Mouse (Mus musculus) CH12.LX (cell line): ENCODE results near the gene Galr2. TPM values are rescaled to one million over a fixed set of nuclear protein-coding genes. Genes with fewer than 3 reads are reported as not detected.

ENCODE experiments used
- DNase-seq: peaks from one replicate; pipeline ENCODE4 v3.0.0-alpha.2; 2013; ENCODE audit errors: extremely low read depth
- H3K27ac ChIP-seq: 2 replicates; pipeline ENCODE4 v1.5.1; 2012; ENCODE audit warnings: low read depth, mild to moderate bottlenecking, control low read depth, moderate library complexity; ENCODE audit not compliant: insufficient read depth
- H3K27me3 ChIP-seq: replicated peaks from 2 replicates; pipeline ENCODE3; 2012; ENCODE audit warnings: inconsistent platforms
- H3K36me3 ChIP-seq, 2 experiments: replicated peaks in 1 of 2; 2 replicates each; pipeline versions ENCODE3 to v1.6.1; 2012; ENCODE audit warnings: inconsistent platforms in 1 of 2, low read length in 1 of 2, mild to moderate bottlenecking in 1 of 2, mixed read lengths in 1 of 2, moderate library complexity in 1 of 2; ENCODE audit not compliant: control insufficient read depth in 1 of 2, insufficient read depth in 1 of 2
- H3K4me1 ChIP-seq, 2 experiments: 2 replicates each; pipeline ENCODE4 v1.6.1; 2012; ENCODE audit warnings: inconsistent platforms in 1 of 2, moderate library complexity in 1 of 2; ENCODE audit not compliant: insufficient read depth in 2 of 2, control insufficient read depth in 1 of 2
- H3K4me2 ChIP-seq: 2 replicates; pipeline ENCODE4 v1.6.1; 2012; ENCODE audit warnings: low read depth, mild to moderate bottlenecking, control low read depth; ENCODE audit not compliant: poor library complexity, insufficient read depth, severe bottlenecking
- H3K4me3 ChIP-seq, 3 experiments: fragments of 150-350 bp in 1 of 3; sonication (generic) in 1 of 3; replicated peaks in 1 of 3; 2 replicates each; pipeline versions ENCODE3 to v1.5.1; 2011 to 2012; ENCODE audit warnings: low read depth in 2 of 3, low read length in 2 of 3, mild to moderate bottlenecking in 2 of 3, moderate library complexity in 2 of 3, control low read depth in 1 of 3, improper control_type of control experiment in 1 of 3, inconsistent platforms in 1 of 3, mixed read lengths in 1 of 3; ENCODE audit not compliant: poor library complexity in 1 of 3
- H3K79me2 ChIP-seq: replicated peaks from 2 replicates; pipeline ENCODE4 v1.6.1; 2012; ENCODE audit warnings: mild to moderate bottlenecking, moderate library complexity; ENCODE audit not compliant: control insufficient read depth, poor library complexity, insufficient read depth, severe bottlenecking; ENCODE audit errors: extremely low read depth
- H3K9ac ChIP-seq: 2 replicates; pipeline ENCODE4 v1.6.1; 2012; ENCODE audit warnings: low read depth, mild to moderate bottlenecking, control low read depth, moderate library complexity; ENCODE audit not compliant: insufficient read depth
- H3K9me3 ChIP-seq: replicated peaks from 2 replicates; pipeline ENCODE3; 2012; ENCODE audit warnings: low read length, inconsistent platforms, mixed read lengths
- BHLHE40 ChIP-seq: IDR thresholded peaks from 2 replicates; pipeline ENCODE4 v1.6.1; 2011; ENCODE audit warnings: mild to moderate bottlenecking, low read depth, low read length, improper control_type of control experiment
- CHD2 ChIP-seq: IDR thresholded peaks from 2 replicates; pipeline ENCODE4 v1.6.1; 2011; ENCODE audit warnings: low read length, improper control_type of control experiment
- E2F4 ChIP-seq: IDR thresholded peaks from 2 replicates; pipeline ENCODE4 v1.6.1; 2011; ENCODE audit warnings: low read depth, low read length, improper control_type of control experiment; ENCODE audit not compliant: insufficient replicate concordance
- ELF1 ChIP-seq: IDR thresholded peaks from 2 replicates; pipeline ENCODE4 v1.6.1; 2014; ENCODE audit warnings: low read depth, mild to moderate bottlenecking, inconsistent platforms, low read length, improper control_type of control experiment
- ETS1 ChIP-seq: conservative IDR thresholded peaks from 2 replicates; pipeline ENCODE4 v1.6.1; 2012; ENCODE audit warnings: low read depth, mild to moderate bottlenecking, inconsistent platforms, low read length, improper control_type of control experiment, moderate library complexity
- HCFC1 ChIP-seq: IDR thresholded peaks from 2 replicates; pipeline ENCODE4 v1.6.1; 2012; ENCODE audit warnings: low read depth, mild to moderate bottlenecking, inconsistent platforms, low read length, improper control_type of control experiment
- JUN ChIP-seq: IDR thresholded peaks from 2 replicates; pipeline ENCODE4 v1.6.1; 2011; ENCODE audit warnings: low read depth, mild to moderate bottlenecking, low read length, improper control_type of control experiment, moderate library complexity; ENCODE audit not compliant: insufficient read depth
- KAT2A ChIP-seq: IDR thresholded peaks from 2 replicates; pipeline ENCODE4 v1.6.1; 2012; ENCODE audit warnings: low read length, improper control_type of control experiment, inconsistent platforms; ENCODE audit not compliant: insufficient replicate concordance
- MAFK ChIP-seq: IDR thresholded peaks from 2 replicates; pipeline ENCODE4 v1.6.1; 2011; ENCODE audit warnings: low read length, improper control_type of control experiment; ENCODE audit not compliant: insufficient replicate concordance
- MEF2A ChIP-seq: IDR thresholded peaks from 2 replicates; pipeline ENCODE4 v1.6.1; 2014; ENCODE audit warnings: low read depth, mild to moderate bottlenecking, inconsistent platforms, low read length, improper control_type of control experiment, borderline replicate concordance
- MXI1 ChIP-seq: IDR thresholded peaks from 2 replicates; pipeline ENCODE4 v1.6.1; 2011; ENCODE audit warnings: mild to moderate bottlenecking, low read depth, low read length, improper control_type of control experiment
- MYC ChIP-seq: IDR thresholded peaks from 2 replicates; pipeline ENCODE4 v1.6.1; 2011; ENCODE audit warnings: low read depth, mild to moderate bottlenecking, improper control_type of control experiment, low read length
- POLR2A ChIP-seq: IDR thresholded peaks from 2 replicates; pipeline ENCODE4 v1.6.1; 2011; ENCODE audit warnings: low read depth, mild to moderate bottlenecking, improper control_type of control experiment, low read length
- POLR2AphosphoS2 ChIP-seq: IDR thresholded peaks from 2 replicates; pipeline ENCODE4 v1.6.1; 2011; ENCODE audit warnings: low read depth, low read length, improper control_type of control experiment
- RAD21 ChIP-seq: IDR thresholded peaks from 2 replicates; pipeline ENCODE4 v1.6.1; 2011; ENCODE audit warnings: low read depth, mild to moderate bottlenecking, low read length, improper control_type of control experiment, moderate library complexity
- SIN3A ChIP-seq: IDR thresholded peaks from 2 replicates; pipeline ENCODE4 v1.6.1; 2012; ENCODE audit warnings: low read length, improper control_type of control experiment, inconsistent platforms
- TBP ChIP-seq: conservative IDR thresholded peaks from 2 replicates; pipeline ENCODE4 v1.6.1; 2011; ENCODE audit warnings: low read depth, low read length, improper control_type of control experiment
- TCF12 ChIP-seq: IDR thresholded peaks from 2 replicates; pipeline ENCODE4 v1.6.1; 2014; ENCODE audit warnings: low read depth, mild to moderate bottlenecking, inconsistent platforms, low read length, improper control_type of control experiment
- UBTF ChIP-seq: IDR thresholded peaks from 2 replicates; pipeline ENCODE4 v1.6.1; 2012; ENCODE audit warnings: low read depth, mild to moderate bottlenecking, inconsistent platforms, low read length, improper control_type of control experiment, moderate library complexity
- USF1 ChIP-seq: IDR thresholded peaks from 2 replicates; pipeline ENCODE4 v1.6.1; 2014; ENCODE audit warnings: low read depth, mild to moderate bottlenecking, inconsistent platforms, low read length, improper control_type of control experiment
- USF2 ChIP-seq: conservative IDR thresholded peaks from 2 replicates; pipeline ENCODE4 v1.6.1; 2011; ENCODE audit warnings: low read depth, low read length, improper control_type of control experiment
- ZKSCAN1 ChIP-seq: IDR thresholded peaks from 2 replicates; pipeline ENCODE4 v1.6.1; 2012; ENCODE audit warnings: low read depth, inconsistent platforms, low read length, improper control_type of control experiment, borderline replicate concordance
- dilution Hi-C: fragments of 300-500 bp; cut with MboI; formaldehyde crosslinking; loops from 2 replicates; pipeline ENCODE4 v1.14.3; 2020; ENCODE audit warnings: low sequenced_read_pairs; ENCODE audit not compliant: extremely low pct_unique_long_range_greater_than_20kb, extremely low pct_ligation_motif_present
- in situ Hi-C: fragments of 300-500 bp; cut with MboI; formaldehyde crosslinking; loops from 3 replicates; pipeline ENCODE4 v1.14.3; 2019; ENCODE audit warnings: low sequenced_read_pairs, low pct_ligation_motif_present, low pct_unique_long_range_greater_than_20kb, mixed read lengths
- polyA plus RNA-seq: library from polyadenylated mRNA; unstranded; fragments of >175 nt; gene quantifications from 2 replicates; pipeline ENCODE4 v1.2.1, GENCODE M21; 2012; ENCODE audit warnings: low read depth; ENCODE audit not compliant: insufficient read length
- total RNA-seq, 2 experiments: library from RNA; depleted of rRNA; stranded (reverse); fragments of 300-350 nt in 1 of 2; fragments of >200 nt in 1 of 2; gene quantifications; 2 replicates each; pipeline ENCODE4 v1.2.3; 2012 to 2014

The Galr2 gene
- total and polyA plus RNA-seq, 3 experiments, result 0.21 to 1.6 (median 0.85) TPM

- DNase-seq, result no peak
- no peak for TF ChIP-seq MAFK
- TF ChIP-seq E2F4, result no peak
- TF ChIP-seq MYC, result no peak
- TF ChIP-seq MXI1, result no peak
- no peak for TF ChIP-seq CHD2
- no peak for TF ChIP-seq USF2
- TF ChIP-seq TBP, result no peak
- no peak for TF ChIP-seq KAT2A
- TF ChIP-seq USF1, result no peak
- TF ChIP-seq POLR2A, result no peak
- TF ChIP-seq SIN3A, result no peak
- TF ChIP-seq HCFC1, result no peak
- TF ChIP-seq TCF12, result no peak
- no peak for TF ChIP-seq JUN
- TF ChIP-seq POLR2AphosphoS2, result no peak
- no peak for TF ChIP-seq ZKSCAN1
- TF ChIP-seq RAD21, result no peak
- no peak for TF ChIP-seq BHLHE40
- no peak for TF ChIP-seq ELF1
- no peak for TF ChIP-seq ETS1
- TF ChIP-seq, all 38 proteins: peak for 0
- no peak overlapping the region for H3K4me2 ChIP-seq
- H3K4me3 ChIP-seq, result no peak overlapping the region
- peaks cover 8 to 67% of the 10 kb centered on the region in 2 experiments for H3K4me1 ChIP-seq
- dilution Hi-C loops (no loop called here), in situ Hi-C loops (no loop called here)
- H3K79me2 ChIP-seq, result no peaks in the 10 kb centered on the region
- H3K36me3 ChIP-seq, result peaks cover 74 to 96% of the 10 kb centered on the region in 2 experiments
- no peak overlapping the region for H3K27ac ChIP-seq
- no peaks in the 10 kb centered on the region for H3K27me3 ChIP-seq
- no peak overlapping the region for H3K9ac ChIP-seq
- no peaks in the 10 kb centered on the region for H3K9me3 ChIP-seq
These were observed 11.7 kb downstream of the Galr2 start for GRCm38 (mm10) chr11:116292401-116292800.

GRCm38 (mm10) chr11:116293538-116294137, 12.9 kb downstream of the Galr2 start:
- Histone ChIP-seq H3K27me3 (no peaks in the 10 kb centered on the region), H3K27ac (no peak overlapping the region), H3K4me2 (no peak overlapping the region), H3K9ac (no peak overlapping the region), H3K4me3 (no peak overlapping the region), H3K36me3 (peaks cover 71 to 95% of the 10 kb centered on the region in 2 experiments), H3K9me3 (no peaks in the 10 kb centered on the region), H3K79me2 (no peaks in the 10 kb centered on the region), H3K4me1 (peaks cover 5 to 55% of the 10 kb centered on the region in 2 experiments; a peak in 3 of 4 replicates)
- TF ChIP-seq UBTF, result no peak
- TF ChIP-seq USF1, result no peak
- no peak for TF ChIP-seq ZKSCAN1
- no peak for TF ChIP-seq POLR2A
- TF ChIP-seq MEF2A, result no peak
- no peak for DNase-seq
- dilution Hi-C loops, result no loop called here
- in situ Hi-C loops, result no loop called here
